Mouse (Mus musculus): ENCODE measurements around the gene Zfp809.

DNA sequence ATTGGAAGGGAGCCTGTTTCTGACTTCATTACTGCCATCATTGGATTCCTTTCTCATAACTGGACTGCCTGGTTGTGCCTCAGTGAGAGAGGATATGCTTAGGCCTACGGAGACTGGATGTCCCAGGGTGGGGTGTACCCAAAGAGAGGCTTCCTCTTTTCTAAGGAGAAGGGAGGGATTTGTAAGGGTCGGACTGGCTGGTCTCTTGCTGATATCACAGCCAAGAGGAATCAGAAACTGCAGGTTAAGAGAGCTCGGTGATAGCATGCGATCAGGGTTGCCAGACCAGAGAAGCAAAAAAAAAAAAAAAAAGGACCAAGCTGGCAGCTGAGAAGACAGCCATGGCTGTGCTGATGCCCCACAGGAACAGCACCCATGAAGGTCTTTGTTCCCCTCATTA lies 31.1 kb downstream of the Zfp809 start:
- no peak for TF ChIP-seq EP300 (IDR thresholded peaks at IDR 0.05; ENCODE audit: low read length)
- TF ChIP-seq CTCF (conservative IDR thresholded peaks at IDR 0.05 in 1 of 2, IDR thresholded peaks at IDR 0.05 in 1 of 2; ENCODE audit: low read depth in 2 of 2, low read length in 2 of 2): no peak
- no peak for TF ChIP-seq USF2 (conservative IDR thresholded peaks at IDR 0.05; ENCODE audit: low read depth, low read length)
- no peak for TF ChIP-seq UBTF (IDR thresholded peaks at IDR 0.05; ENCODE audit: low read depth, low read length)
